Mouse (Mus musculus): ENCODE measurements around the gene Gm20503.

Gm20503 gene

GRCm38 (mm10) chr4:59002948-59003805 lies at the start of gene Gm20503:
Gene Gm20503, plus strand, starts transcription at chr4:59003210.
- DNase-seq (ENCODE audit: low read depth), result peak; percentile 82

DNA sequence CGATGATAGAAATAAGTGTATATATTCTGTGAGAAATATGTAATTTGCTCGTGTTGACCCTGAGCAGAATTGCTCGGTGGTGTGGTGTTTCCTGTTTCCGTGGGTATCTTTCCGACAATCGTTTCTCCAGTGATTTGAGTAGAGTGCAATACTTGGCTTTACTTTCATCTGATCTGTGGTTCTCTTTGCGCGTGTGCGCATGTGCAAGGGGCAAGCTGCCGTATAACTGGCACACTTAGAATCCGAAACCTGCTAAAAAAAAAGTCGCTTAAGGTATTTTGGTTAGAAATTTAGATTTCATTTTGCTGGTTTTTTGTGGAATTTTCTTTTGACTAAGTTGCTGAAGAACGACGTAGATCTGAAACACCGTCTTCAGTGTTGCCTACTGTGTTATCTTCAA lies 41.3 kb upstream of the Gm20503 start:
- DNase-seq (ENCODE audit: low read depth), result no peak

GRCm38 (mm10) chr4:58963271-58963670 lies 39.7 kb upstream of the Gm20503 start:
- DNase-seq (ENCODE audit: low read depth), result no peak

- DNase-seq (ENCODE audit: low read depth), result no peak
Measured at GRCm38 (mm10) chr4:58965136-58965535, 37.9 kb upstream of the Gm20503 start.

DNA sequence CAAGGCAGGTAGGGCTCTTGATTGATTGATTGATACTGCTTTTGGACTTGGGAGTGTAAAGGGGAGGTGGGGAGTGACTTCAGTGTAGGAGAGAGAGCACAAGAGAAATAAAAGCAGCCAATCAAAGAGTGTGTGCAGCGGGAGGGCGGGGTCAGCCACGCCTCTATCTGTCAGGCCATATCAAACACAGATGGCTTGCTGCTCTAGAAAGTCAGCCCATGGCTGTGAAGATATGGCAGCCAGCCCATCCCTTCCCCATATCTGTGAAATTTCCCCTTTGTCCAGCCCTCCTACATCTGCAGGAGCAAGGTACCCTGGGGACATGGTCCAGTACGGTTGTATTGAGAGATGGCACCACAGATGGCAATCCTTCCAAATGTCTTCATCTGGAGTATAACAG lies 32.3 kb upstream of the Gm20503 start:
- no peak for DNase-seq (ENCODE audit: low read depth)

- DNase-seq (ENCODE audit: low read depth), result no peak
Measured at GRCm38 (mm10) chr4:58975711-58976110, 27.3 kb upstream of the Gm20503 start.

GRCm38 (mm10) chr4:58981421-58981820 lies 21.6 kb upstream of the Gm20503 start:
- no peak for DNase-seq (ENCODE audit: low read depth)

DNA sequence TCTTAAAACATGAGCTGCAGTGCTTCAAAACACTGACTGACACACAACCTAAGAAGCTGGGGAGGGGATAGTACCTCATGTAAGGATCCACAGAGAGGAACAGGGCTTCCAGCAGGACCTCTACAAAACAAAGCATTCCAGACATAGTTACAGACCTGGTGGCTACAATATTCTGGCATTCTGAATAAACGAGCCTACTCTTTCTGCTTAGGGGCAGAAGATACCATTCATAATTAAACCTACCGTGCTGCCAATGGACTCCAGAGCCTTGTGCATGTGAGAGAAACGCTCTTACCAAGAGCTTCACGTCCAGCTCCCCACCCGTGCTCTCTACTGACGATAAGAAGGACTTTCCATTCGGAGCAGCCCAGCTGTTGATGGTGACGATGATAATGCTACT lies 20.2 kb upstream of the Gm20503 start:
- DNase-seq (ENCODE audit: low read depth), result no peak

- peak; percentile 82 for DNase-seq (ENCODE audit: low read depth)
Measured at GRCm38 (mm10) chr4:58985157-58985648, 17.8 kb upstream of the Gm20503 start.

DNA sequence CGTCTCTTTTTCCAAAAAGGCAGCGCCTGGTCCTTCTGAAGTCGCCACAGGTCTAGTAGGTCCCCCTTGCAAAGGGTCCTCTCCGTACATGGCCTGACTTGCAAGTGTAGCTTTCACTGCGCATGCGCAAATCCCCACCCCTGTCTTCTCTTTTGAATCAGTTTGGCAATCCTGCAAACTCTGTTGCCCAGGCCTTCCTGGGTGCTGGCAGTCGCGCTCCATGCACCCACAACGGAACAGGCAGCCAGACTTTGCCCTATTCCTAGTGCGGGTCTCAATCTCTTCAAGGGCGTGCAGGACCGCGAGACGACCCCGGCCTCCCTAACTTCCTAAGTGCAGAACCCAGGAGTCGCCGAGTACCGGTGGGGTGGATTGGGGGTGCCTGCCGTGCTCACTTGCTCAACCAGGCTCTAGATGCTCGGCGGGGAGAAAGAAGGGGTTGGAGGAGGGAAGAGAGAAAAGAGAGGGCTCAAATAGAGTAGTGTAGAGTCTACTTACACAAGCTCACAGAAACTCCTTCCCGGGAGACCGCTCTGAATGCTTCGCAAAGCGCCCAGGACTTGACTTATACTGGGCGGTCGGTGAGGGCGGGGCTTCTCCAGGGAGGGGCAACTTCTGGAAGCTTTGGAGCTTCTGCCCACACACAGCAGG lies 16.3 kb upstream of the Gm20503 start, which contains the start of gene Ptgr1:
Ptgr1 (minus strand) TSS at position 580 of the 651 bp plus-strand sequence.
- peak; percentile 77 for DNase-seq (ENCODE audit: low read depth)

- no peak for DNase-seq (ENCODE audit: low read depth)
Measured at GRCm38 (mm10) chr4:58989303-58989898, 13.6 kb upstream of the Gm20503 start.

GRCm38 (mm10) chr4:58990609-58991434 lies 12.2 kb upstream of the Gm20503 start:
- DNase-seq (ENCODE audit: low read depth), result no peak

DNA sequence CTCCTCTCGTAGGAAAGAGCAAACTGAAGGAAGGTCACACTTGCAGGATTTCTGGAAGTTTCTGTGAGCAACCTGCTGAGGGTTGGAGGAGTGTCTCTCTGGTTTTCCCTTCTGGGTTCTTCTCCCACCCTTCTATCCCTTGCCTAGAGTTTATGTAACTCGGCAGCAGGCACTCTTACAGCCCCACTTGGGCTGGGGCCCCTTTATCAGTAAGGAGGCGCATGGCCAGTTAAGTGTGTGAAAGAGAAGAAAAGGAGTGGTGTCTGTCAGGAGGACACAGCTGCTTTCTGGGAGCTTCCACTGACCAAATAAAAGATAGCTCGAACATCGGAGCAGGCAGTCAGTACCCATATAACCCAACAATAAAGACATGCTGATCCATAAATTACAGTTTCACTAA lies 10.8 kb upstream of the Gm20503 start:
- no peak for DNase-seq (ENCODE audit: low read depth)

- no peak for DNase-seq (ENCODE audit: low read depth)
Measured at GRCm38 (mm10) chr4:58994762-58995161, 8.2 kb upstream of the Gm20503 start, which contains the start of gene Dnajc25. Gene Dnajc25, plus strand, starts transcription at chr4:58995062.

DNA sequence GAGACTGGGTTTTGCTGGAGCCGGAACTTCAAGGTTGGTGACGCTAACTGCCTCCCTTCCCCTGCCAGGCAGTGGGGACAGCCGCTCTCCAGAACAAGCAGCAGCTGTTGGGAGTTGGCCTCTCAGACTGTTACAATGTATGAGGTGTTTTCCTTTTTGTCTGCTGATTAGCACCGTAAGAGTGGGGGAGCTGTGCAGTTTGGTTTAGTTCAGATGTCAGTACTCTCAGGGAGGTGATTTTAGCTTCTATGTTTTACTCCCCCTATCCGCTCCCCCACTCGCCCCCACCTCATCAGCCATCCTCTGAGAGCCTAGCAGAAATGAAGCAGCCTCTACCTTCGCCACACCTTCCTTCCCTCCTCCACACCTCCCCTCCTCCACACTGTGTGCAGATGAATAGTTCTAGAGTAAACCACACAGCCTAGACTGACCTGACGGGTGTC lies 7.7 kb upstream of the Gm20503 start:
- DNase-seq (ENCODE audit: low read depth), result no peak

- no peak for DNase-seq (ENCODE audit: low read depth)
Measured at GRCm38 (mm10) chr4:58997081-58997480, 5.9 kb upstream of the Gm20503 start.

DNA sequence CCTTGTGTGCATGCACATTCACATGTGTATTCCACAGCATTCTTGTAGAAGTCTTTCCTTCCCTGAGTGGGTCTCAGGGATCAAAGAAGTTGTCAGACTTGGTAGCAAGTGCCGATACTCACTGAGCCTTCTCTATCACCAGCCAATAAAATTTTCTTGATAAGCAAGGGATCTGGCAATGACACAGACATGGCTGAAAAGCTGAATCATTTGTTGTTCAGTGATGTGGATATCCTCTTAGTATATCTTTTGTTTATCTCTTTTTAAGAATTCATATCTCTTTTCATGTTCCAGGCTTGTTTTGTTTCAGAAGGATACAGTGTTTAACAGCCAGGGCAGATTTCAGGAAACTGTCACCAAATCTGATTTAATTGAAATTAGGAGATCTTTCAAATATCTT lies 4.3 kb upstream of the Gm20503 start:
- no peak for DNase-seq (ENCODE audit: low read depth)

DNA sequence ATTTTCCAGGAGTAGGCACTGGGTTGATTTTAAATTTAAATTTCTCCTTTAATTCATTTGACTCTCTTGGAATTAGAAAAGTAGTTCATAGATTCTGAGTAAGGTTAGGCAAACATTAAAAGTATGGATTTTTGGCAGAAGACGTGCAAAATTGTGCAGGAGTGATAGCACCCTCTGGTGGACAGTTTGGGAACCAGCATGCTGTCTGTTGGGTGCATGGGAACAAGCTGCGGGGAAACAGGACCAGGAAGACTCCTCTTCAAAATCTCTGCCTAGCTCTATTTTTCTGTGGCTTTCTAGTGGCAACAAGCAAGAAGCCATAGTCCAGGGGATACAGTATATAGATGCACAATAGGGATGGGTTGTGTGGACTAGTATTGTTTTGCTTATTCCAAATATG lies 3.3 kb upstream of the Gm20503 start:
- DNase-seq (ENCODE audit: low read depth), result no peak

DNA sequence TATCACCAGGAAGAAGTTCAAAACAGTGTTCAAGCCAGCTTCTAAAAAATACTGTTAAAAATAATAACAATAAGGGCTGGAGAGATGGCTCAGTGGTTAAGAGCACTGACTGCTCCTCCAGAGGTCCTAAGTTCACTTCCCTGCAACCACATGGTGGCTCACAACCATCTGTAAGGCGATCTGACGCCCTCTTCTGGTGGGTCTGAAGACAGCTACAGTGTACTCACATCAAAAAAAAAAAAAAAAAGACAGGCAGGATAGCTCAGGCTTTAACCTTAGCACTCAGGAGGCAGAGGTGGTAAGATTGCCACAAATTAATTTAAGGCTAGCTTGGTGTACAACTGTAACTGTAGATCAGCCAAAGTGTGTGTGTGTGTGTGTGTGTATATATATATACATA lies 2.4 kb upstream of the Gm20503 start:
- no peak for DNase-seq (ENCODE audit: low read depth)

GRCm38 (mm10) chr4:59003806-59004200 lies 793 bp downstream of the Gm20503 start:
- DNase-seq (ENCODE audit: low read depth), result no peak

- no peak for DNase-seq (ENCODE audit: low read depth)
Measured at GRCm38 (mm10) chr4:59006211-59006610, 3.2 kb downstream of the Gm20503 start.

DNA sequence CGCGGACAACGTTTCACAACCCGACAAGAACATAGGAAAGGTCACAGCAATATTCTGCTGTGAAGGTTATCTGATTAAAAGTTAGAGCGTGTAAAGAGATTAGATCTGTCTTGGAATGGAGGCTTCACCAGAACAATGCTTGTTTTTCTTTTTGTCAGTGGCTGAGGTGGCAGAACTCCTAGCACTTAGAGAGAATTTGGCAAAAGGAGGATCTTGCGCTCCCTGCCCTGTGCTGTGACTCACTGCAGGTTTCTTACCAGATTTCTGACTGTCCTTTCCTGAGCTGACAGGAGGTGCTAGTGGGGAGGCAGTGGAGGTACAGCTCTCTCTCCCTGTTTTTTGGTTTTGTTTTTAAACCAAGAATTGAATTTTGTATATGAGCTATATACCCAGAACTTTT lies 4.0 kb downstream of the Gm20503 start:
- no peak for DNase-seq (ENCODE audit: low read depth)
